Mouse (Mus musculus): ENCODE measurements around the gene Mpi. TPM values are rescaled to one million over a fixed set of nuclear protein-coding genes. Genes with fewer than 3 reads are reported as not detected.
A peak's percentile ranks its signal among the peaks of the same experiment; 100 is the strongest.

The Mpi gene
- polyA plus RNA-seq, 1 experiment from 2014 or later: 61.7 TPM

- Histone ChIP-seq H3K27ac (replicated peaks) (no peak overlapping the region), H3K9me3 (no peaks in the 10 kb centered on the region), H3K4me1 (peaks cover 6% of the 10 kb centered on the region), H3K36me3 (replicated peaks) (no peaks in the 10 kb centered on the region), H3K27me3 (replicated peaks; ENCODE audit: low read depth, poor library complexity, severe bottlenecking) (peaks cover 22% of the 10 kb centered on the region), H3K4me3 (no peak overlapping the region)
- DNase-seq (ENCODE audit: low spot score): no peak
- WGBS: 67% methylated on average over 2 of the region's 2 CpGs
Measured at GRCm38 (mm10) chr9:57510577-57510976, 42.0 kb downstream of the Mpi start.

GRCm38 (mm10) chr9:57505700-57506099, 46.9 kb downstream of the Mpi start:
- Histone ChIP-seq H3K9me3 (no peaks in the 10 kb centered on the region), H3K27ac (replicated peaks) (no peak overlapping the region), H3K4me1 (peaks cover 47% of the 10 kb centered on the region)

GRCm38 (mm10) chr9:57504891-57505290, 47.7 kb downstream of the Mpi start:
- H3K36me3 ChIP-seq (replicated peaks): no peaks in the 10 kb centered on the region
- H3K27me3 ChIP-seq (replicated peaks; ENCODE audit: low read depth, poor library complexity, severe bottlenecking): peaks cover 77% of the 10 kb centered on the region
- peaks cover 47% of the 10 kb centered on the region for H3K4me1 ChIP-seq
- WGBS: 50% methylated on average over 10 of the region's 10 CpGs
- DNase-seq (ENCODE audit: low spot score): peak; percentile 16
- H3K4me3 ChIP-seq: peak overlapping the region; percentile 62; the same call in 1 of the 2 replicates
- no peak overlapping the region for H3K27ac ChIP-seq (replicated peaks)
- H3K9me3 ChIP-seq: no peaks in the 10 kb centered on the region

More at GRCm38 (mm10) chr9:57505700-57506099, 46.9 kb downstream of the Mpi start:
- Histone ChIP-seq H3K4me3 (no peak overlapping the region), H3K27me3 (replicated peaks; ENCODE audit: low read depth, poor library complexity, severe bottlenecking) (peaks cover 70% of the 10 kb centered on the region), H3K36me3 (replicated peaks) (no peaks in the 10 kb centered on the region)
- WGBS: 12% methylated on average over 8 of the region's 8 CpGs
- DNase-seq (ENCODE audit: low spot score): peak; percentile 28

GRCm38 (mm10) chr9:57504381-57504700, 48.2 kb downstream of the Mpi start:
- peaks cover 47% of the 10 kb centered on the region for H3K4me1 ChIP-seq
- peak overlapping the region; percentile 1; the same call in 1 of the 2 replicates for H3K27ac ChIP-seq (replicated peaks)
- H3K36me3 ChIP-seq (replicated peaks): no peaks in the 10 kb centered on the region
- DNase-seq (ENCODE audit: low spot score): peak; percentile 75
- H3K9me3 ChIP-seq: no peaks in the 10 kb centered on the region
- 1% methylated on average over 34 of the region's 34 CpGs for WGBS
- H3K27me3 ChIP-seq (replicated peaks; ENCODE audit: low read depth, poor library complexity, severe bottlenecking): peaks cover 80% of the 10 kb centered on the region
- peak overlapping the region; percentile 62 for H3K4me3 ChIP-seq

GRCm38 (mm10) chr9:57503622-57504380, 48.8 kb downstream of the Mpi start, which contains the start of gene Rpp25:
Gene Rpp25, plus strand, starts transcription at chr9:57504026.
- DNase-seq (ENCODE audit: low spot score): peak; percentile 73
- H3K9me3 ChIP-seq: no peaks in the 10 kb centered on the region
- H3K36me3 ChIP-seq (replicated peaks): no peaks in the 10 kb centered on the region
- peak within 1 kb of the TSS; percentile 62 for H3K4me3 ChIP-seq
- peaks cover 47% of the 10 kb centered on the region for H3K4me1 ChIP-seq
- peak within 1 kb of the TSS; percentile 1; the same call in 1 of the 2 replicates for H3K27ac ChIP-seq (replicated peaks)
- H3K27me3 ChIP-seq (replicated peaks; ENCODE audit: low read depth, poor library complexity, severe bottlenecking): peaks cover 85% of the 10 kb centered on the region
- WGBS: under 1% methylated on average over 46 of the region's 46 CpGs

- no peak overlapping the region for H3K27ac ChIP-seq (replicated peaks)
- no peaks in the 10 kb centered on the region for H3K36me3 ChIP-seq (replicated peaks)
- DNase-seq (ENCODE audit: low spot score): peak; percentile 49
- H3K4me1 ChIP-seq: peaks cover 47% of the 10 kb centered on the region
- 3% methylated on average over 23 of the region's 23 CpGs for WGBS
- peak overlapping the region; percentile 62 for H3K4me3 ChIP-seq
- peaks cover 92% of the 10 kb centered on the region for H3K27me3 ChIP-seq (replicated peaks; ENCODE audit: low read depth, poor library complexity, severe bottlenecking)
- H3K9me3 ChIP-seq: no peaks in the 10 kb centered on the region
Measured at GRCm38 (mm10) chr9:57502911-57503621, 49.5 kb downstream of the Mpi start.

GRCm38 (mm10) chr9:57501861-57502260, 50.7 kb downstream of the Mpi start:
- no peaks in the 10 kb centered on the region for H3K36me3 ChIP-seq (replicated peaks)
- H3K4me3 ChIP-seq: peak overlapping the region; percentile 39
- H3K9me3 ChIP-seq: no peaks in the 10 kb centered on the region
- H3K27me3 ChIP-seq (replicated peaks; ENCODE audit: low read depth, poor library complexity, severe bottlenecking): peaks cover 87% of the 10 kb centered on the region
- H3K27ac ChIP-seq (replicated peaks): no peak overlapping the region
- peaks cover 47% of the 10 kb centered on the region for H3K4me1 ChIP-seq
- 1% methylated on average over 20 of the region's 20 CpGs for WGBS
- peak; percentile 53 for DNase-seq (ENCODE audit: low spot score)

GRCm38 (mm10) chr9:57501452-57501851, 51.1 kb downstream of the Mpi start:
- H3K4me1 ChIP-seq: peaks cover 47% of the 10 kb centered on the region
- peak overlapping the region; percentile 39 for H3K4me3 ChIP-seq

GRCm38 (mm10) chr9:57498536-57498935, 54.0 kb downstream of the Mpi start:
- Histone ChIP-seq H3K9me3 (no peaks in the 10 kb centered on the region), H3K27me3 (replicated peaks; ENCODE audit: low read depth, poor library complexity, severe bottlenecking) (peaks cover 54% of the 10 kb centered on the region), H3K4me3 (no peak overlapping the region), H3K27ac (replicated peaks) (no peak overlapping the region), H3K36me3 (replicated peaks) (no peaks in the 10 kb centered on the region), H3K4me1 (peaks cover 25% of the 10 kb centered on the region)
- DNase-seq (ENCODE audit: low spot score): no peak
- 57% methylated on average over 7 of the region's 7 CpGs for WGBS

More at GRCm38 (mm10) chr9:57501452-57501851, 51.1 kb downstream of the Mpi start:
- peaks cover 83% of the 10 kb centered on the region for H3K27me3 ChIP-seq (replicated peaks; ENCODE audit: low read depth, poor library complexity, severe bottlenecking)
- no peak overlapping the region for H3K27ac ChIP-seq (replicated peaks)
- no peaks in the 10 kb centered on the region for H3K36me3 ChIP-seq (replicated peaks)
- no peak for DNase-seq (ENCODE audit: low spot score)
- WGBS: 6% methylated on average over 13 of the region's 13 CpGs
- no peaks in the 10 kb centered on the region for H3K9me3 ChIP-seq

GRCm38 (mm10) chr9:57497236-57497635, 55.3 kb downstream of the Mpi start:
- Histone ChIP-seq H3K36me3 (replicated peaks) (no peaks in the 10 kb centered on the region), H3K27ac (replicated peaks) (no peak overlapping the region), H3K4me3 (no peak overlapping the region), H3K27me3 (replicated peaks; ENCODE audit: low read depth, poor library complexity, severe bottlenecking) (peaks cover 41% of the 10 kb centered on the region), H3K4me1 (peaks cover 12% of the 10 kb centered on the region), H3K9me3 (no peaks in the 10 kb centered on the region)
- 81% methylated on average over 5 of the region's 5 CpGs for WGBS
- DNase-seq (ENCODE audit: low spot score): no peak

- H3K27me3 ChIP-seq (replicated peaks; ENCODE audit: low read depth, poor library complexity, severe bottlenecking): peaks cover 18% of the 10 kb centered on the region
- DNase-seq (ENCODE audit: low spot score): no peak
- H3K9me3 ChIP-seq: no peaks in the 10 kb centered on the region
- no peaks in the 10 kb centered on the region for H3K36me3 ChIP-seq (replicated peaks)
- no peak overlapping the region for H3K4me3 ChIP-seq
- no peak overlapping the region for H3K27ac ChIP-seq (replicated peaks)
- no peaks in the 10 kb centered on the region for H3K4me1 ChIP-seq
Measured at GRCm38 (mm10) chr9:57494970-57495369, 57.6 kb downstream of the Mpi start.

Data from embryonic facial prominence, embryonic 10.5 days (tissue).